Mouse (Mus musculus) urinary bladder, adult 18-20 months (tissue): ENCODE results near the gene Nr1h4.
"Not testable (repeated sequence)": the region's sequence is repeated elsewhere in the genome, so short reads cannot be mapped to it uniquely, and the experiment has no call there.

Experiments used
- DNase-seq, 2 experiments: peaks; one replicate each; pipeline ENCODE4 v3.0.0; 2022; ENCODE audit warnings: low spot score in 2 of 2, mixed read lengths in 2 of 2

Gene Nr1h4

DNA sequence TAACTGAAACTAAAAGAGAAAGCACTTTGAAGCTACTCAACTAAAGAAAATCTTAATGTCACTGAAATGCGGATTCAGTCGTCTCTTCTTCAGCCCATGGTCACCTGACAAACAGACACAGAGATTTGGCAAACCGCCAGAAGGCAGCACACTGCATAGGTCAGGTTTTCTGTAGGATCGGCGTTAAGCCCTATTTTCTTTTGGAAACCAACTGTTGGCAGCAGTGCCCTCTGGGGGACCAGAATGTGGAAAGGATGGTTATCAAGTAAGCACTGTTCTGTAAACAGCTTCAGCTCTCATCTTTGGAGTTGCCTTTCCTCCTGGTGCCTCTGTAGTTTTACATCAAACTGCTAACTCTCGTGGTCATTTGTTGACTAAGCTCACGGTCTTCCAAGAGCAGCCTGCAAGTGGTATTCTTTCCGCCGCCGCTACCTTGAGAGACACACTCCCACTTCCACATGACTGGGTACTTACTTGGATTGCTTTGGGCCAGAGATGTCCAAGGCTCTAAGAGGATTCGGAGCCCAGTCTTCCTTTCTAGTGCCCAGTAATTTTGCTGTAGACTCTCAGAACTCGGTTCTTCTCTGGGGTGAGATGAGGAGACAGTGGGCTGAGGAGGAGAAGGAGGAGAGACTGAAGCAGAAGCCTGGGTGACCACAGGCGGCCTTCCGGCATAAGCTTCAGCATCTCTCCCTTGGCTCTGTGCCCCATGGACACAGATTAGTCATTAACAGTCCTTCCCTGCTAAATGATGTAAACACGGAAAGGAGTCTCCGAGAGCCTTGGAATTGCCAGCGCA lies at the start of gene Nr1h4:
Gene Nr1h4 (minus strand): TSS at position 657 of the 799 bp plus-strand sequence.
- peak in 1 of 2 experiments; percentile 29 for DNase-seq

DNA sequence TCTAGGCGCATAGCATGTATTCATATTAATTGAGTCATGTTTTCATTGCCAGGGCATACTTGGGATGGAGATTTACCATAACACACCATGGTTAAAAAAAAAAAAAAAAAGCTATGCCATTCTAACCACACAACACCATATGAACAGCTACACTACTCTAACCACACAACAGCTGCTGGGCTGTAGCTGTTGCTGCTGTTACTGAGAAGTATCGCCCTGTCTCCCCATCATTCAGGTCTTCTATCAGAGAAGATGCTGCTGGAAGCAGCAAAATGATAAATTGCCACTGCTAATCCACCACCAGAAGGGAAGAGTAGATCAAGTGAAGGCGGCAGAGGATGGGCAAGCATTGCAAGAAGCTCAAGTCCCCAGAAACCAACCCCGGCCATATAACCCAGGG lies 45.4 kb upstream of the Nr1h4 start:
- DNase-seq = no peak

DNA sequence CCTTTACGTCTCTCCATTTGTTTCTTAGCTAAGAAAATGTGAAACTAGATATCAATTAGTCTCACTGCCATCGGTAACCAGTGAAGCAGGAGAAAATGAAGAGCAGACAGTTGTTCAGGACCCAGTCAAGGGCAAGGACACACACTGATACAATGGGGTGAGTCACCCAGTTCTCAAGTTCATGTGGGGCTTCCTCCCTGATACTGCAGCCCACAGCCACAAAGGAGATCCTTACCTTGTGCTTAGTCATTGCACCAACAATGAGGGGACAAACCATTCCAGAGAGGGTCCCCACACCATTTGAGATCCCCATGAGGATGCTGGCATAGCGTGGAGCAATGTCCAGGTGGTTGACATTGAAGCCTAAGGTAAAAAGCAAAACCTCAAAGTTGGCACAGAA lies 44.3 kb upstream of the Nr1h4 start:
- DNase-seq = no peak

DNA sequence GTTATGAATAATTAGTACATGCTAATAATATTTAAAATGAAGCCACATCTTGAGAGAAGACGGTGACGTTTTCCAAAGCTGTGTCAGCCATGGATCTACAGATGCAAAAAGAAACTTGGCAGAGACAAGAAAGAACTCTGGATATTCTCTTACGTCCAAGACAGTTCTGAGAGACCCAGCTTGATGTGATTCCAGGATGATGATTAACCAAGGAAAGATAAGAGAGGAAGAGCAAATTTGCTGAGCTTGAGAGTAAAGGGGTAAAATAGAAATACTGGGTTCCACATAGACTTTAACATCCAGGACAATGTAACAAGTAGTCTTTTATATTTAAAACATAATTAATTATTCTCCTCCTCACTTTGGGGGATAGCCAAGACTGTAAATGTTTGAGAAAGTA lies 40.0 kb upstream of the Nr1h4 start:
- no peak for DNase-seq

DNA sequence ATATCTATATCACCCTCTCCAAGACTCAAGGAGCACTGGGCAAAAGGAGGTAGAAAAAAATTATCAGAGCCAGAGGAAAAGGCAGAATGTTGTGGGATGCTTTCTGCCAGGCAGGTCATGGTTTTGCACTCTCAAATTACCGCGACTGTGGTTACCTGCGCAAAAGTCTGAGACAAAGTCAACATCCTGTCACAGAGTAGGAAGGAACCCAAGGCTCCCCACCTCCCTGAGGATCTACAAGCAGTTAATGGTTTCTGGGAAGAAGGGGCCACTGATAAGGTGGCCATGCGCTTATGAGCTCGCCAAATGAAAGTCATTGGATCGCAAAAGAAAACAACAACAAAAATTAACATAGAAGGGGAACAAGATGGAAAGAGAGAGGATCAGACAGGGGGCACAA lies 39.6 kb upstream of the Nr1h4 start:
- no peak for DNase-seq

DNA sequence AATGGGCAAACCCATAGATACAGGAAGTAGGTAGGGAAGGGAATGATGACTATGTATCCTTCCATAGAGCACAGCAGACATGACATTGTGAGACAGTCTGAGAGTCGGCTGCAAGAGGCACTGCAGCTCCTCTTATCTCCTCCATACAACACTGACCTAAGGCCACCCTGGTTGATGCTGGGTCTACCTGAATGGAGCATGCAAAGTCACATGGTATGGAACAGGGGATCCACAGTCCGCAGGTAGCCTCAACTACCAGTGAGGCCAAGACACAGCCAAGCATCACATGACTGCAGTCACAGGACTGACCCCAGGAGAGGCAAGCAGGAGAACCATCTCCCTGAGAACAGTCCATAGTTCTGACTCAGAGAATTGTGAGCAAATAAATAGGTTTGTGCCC lies 34.0 kb upstream of the Nr1h4 start:
- no peak for DNase-seq

DNA sequence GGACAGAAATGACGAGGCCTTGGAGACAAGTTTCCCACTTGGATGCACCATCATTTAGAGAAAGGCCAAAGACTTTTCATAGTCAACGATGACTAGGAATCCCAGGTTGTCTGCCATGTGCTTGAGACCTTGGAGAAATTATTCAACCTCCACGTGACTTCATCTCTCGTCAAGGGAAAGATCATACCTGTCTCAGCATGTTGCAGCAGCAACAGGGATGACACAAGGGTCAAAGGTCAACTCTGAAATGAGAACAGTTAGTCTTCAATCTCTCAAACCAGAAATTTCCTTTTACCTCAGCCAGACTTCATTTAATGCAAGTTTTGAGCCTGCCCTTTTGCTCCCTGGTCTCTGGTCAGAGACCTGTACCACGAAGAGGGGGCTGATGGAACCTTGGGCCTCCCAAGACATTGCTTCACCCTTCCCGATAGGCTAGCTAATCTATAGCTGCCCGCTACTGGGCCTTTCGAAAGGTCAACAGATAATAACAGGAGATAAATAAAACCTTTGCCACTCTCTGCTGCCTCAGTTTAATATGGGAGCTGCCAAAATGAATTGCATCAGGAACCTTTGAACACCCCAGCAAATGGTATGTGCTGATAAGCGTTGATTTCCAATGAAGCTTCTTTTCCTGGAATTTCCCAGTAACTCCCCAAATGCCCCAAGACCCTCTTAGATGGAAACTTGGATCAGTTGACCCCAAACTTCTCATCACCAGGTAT lies 32.1 kb upstream of the Nr1h4 start:
- no peak for DNase-seq

DNA sequence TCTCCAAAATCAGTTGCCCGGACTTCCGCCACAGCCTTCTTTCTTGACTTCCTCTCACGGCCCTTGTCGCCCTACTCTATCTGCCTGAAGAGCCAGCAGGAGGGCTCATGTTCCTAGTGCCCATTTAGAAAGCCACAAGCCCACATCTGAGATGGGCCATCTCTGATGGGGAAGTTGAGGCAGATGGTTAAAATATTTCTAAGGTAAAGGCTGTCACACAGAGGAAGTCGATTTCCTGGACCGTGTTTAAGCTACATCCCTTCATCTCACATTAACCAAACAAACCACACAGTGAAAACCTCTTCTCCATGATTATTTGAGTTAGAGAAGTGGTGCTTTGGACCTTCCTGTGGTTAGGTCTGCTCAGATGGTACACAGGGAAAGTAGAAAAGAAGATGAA lies 28.7 kb upstream of the Nr1h4 start:
- no peak for DNase-seq

DNA sequence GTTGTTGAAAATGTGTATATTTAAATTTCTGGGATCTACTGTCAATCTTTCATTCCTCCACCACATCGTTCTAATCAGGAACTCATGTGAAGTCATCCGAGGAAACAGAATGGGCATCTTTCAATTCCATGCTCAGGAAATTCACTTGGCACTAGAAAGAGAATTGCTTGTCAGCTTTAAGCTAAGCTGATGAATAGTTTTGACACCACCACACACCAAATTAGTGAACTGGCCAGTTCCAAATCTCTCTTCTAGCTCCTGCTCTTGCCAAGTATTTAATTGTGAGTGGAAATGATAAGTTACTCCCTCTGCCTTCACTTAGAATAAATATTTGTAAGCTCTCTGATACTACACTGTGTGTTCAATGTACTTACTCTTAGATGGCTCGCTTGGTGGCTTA lies 26.0 kb upstream of the Nr1h4 start:
- DNase-seq = no peak

DNA sequence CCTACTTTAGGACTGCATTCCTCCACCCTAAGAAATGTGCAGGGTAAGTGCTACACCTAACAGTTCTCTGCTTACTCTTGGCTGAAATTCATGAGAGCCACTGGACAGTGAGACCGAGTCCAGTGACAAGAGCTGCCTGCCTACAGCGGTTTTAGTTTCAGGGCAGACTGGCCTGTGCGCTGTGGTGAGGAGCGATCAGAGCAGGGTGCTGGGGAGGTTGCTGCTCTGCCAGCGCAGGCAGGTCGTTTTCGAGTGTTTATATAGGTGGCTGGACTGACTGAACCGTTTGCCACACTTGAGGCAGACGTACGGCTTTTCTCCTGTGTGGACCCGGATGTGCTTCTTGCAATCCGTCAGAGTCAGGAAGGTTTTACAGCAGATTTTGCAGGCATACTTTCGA lies 21.5 kb upstream of the Nr1h4 start:
- not testable (repeated sequence) for DNase-seq

DNA sequence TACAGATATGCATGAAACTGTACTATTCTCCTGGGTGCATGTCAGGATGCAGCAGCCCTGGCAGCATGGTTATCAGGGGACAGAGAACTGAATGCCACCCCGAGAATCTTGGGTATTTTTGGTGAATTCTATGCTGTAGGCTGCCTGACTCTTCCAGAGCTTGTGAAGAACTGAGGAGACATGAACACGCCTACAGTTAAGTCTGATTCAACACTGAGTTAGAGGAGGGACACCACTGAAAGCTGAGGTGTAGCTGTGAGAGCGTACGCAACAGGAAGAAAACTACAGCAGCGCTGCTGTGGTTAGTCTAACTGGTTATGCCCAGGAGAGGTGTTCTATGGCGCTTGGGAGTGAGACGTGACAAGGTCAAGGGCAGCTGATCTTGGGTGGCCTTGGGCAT lies 20.5 kb upstream of the Nr1h4 start:
- not testable (repeated sequence) for DNase-seq

DNA sequence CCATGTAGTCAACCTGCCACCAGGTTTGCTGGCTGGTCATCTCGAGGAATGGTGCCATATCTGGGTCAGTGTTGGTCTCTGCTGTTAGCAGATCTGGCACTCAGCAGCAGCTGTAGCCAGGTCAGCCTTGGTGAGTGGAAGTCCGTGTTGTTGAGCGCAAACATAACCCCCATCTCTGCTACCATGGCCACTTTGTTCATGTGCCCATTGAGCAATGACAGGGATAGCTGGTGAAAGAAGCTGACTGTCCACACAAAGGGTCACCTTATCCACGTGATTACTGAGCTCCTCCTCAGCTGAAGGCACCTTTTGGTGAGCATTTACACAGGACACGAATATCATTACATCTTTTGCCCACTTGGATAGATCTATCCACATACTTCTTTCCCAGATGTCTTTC lies 19.6 kb upstream of the Nr1h4 start:
- DNase-seq = no peak

DNA sequence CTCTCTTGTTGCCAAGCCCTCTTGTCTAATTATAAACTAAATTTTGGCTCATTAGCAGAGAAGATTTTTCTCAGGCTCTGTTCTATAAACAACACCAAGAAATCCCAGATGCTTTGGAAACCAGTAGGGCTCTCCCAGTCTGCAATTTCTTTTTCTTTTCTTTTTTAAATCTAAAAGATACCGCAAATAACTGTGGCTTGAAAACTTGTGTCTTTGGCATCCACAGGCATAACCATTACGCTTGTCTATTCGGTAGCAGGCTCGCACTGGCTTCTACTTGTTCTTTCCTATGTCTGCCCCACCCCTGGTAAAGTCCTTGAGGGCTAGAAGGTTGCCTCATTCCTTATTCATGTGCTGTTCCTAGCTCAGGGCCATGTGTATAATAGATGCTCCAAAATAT lies 18.3 kb upstream of the Nr1h4 start:
- DNase-seq = no peak

DNA sequence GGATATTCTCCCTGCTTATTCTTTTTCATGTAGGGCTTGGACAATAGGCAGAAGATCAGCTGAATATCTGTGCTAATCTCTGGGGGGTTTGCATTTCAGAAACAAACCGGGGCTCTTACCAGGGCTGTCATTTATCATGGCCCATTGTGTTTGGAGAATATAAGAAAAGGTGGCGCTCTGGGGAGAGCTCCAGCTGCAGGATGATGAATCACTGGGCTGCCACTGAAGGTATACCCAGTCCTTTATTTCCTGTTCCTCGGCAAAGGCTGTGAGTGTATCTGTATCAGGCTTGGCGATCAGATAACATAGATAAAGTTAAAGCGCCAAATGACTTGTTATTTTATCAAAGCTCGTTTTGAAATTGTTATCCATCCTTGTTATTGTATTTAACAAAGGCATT lies 14.6 kb upstream of the Nr1h4 start:
- peak in 1 of 2 experiments; percentile 5 for DNase-seq

DNA sequence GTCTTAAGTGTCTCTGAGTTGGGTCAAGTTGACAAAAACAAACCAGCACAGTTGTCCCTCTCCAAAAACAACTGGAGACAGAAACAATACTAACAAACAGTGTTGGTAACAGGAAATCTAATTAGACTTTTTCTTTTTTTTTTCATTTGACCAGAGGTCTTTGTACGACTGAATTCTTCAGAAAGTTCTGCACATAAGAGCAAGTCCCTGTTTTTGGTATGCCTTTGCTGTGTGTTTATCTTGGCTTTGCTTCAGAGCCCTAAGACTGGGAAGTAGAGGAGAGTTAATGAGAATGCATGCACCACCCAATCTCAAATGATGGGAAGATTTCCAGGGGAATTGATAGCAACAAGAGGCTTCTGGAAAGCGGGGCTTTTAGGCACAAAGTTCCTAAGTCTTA lies 13.6 kb upstream of the Nr1h4 start:
- DNase-seq = no peak

DNA sequence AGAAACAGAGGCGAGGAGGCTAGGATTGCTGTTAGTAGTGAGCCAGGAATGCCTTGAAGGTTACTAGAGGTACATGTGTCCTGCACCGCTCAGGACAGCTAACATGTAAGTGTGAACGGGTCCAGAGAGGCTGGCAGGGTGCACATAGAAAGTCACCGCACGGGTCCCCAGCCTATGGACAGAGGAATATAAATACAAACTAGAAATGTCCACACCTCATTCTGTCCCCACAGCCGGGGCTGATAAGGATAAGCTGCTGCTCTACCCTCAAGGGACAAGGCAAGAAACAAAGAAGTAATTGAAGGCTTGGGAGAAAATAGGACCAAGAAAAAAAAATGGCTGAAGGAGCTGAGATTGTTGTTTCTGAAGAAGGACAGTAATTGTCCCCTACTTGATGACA lies 10.5 kb upstream of the Nr1h4 start:
- no peak for DNase-seq

DNA sequence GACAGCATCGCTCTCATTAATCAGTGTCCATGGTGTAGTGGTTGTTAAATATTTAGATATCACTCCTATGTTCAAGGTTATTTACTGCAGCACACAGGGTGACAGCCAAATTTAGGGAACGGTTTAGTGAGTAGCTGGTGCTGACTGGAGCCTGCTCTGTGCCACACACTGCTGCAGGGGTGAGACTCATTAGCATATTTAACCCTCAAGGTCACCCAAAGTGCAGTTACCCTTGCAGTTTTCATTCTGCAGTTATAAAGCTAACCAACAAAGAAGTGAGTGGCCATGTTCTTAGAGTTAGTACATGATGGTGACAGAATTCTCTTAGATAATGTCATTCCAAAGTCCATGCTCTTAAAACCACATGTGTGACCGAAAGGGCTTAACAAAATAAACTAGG lies 8.9 kb upstream of the Nr1h4 start:
- no peak for DNase-seq

DNA sequence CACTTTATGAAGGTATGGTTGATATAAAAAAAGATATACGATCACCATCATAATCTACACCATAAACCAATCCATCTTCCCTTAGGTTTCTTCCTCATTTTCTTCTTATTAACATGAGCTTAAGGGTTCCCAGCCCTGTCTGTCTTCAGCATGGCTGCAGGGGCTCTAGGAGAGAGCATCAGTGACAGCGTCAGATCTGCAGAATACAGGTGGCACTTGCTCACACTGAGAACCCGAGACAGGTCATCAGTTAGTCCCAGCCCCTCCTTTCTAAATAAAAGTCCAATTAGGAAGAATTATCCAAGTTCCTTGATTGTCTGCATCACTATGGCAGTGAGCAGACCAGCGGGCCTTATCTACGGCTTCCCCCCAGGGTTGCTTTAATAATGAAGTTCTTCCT lies 934 bp downstream of the Nr1h4 start:
- DNase-seq = no peak

DNA sequence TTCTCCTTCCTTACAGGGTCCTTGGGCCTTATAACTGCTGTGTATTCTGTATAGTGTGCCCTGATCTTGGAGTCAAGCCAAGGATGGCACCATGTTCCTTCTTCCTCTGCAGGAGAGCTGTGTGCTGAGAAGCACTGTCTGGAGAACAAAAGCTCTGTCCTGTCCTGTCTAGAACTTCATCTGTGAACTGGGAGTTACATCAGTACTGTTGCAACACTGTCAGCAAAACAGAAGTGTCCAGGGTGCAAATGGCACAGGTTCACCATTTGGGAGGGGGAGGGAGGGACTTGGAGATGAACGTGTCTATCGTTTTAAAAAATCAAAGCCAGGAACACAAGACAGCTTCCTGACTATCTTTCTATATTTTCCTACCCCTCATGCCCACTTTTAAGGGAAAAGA lies 1.4 kb downstream of the Nr1h4 start:
- no peak for DNase-seq

DNA sequence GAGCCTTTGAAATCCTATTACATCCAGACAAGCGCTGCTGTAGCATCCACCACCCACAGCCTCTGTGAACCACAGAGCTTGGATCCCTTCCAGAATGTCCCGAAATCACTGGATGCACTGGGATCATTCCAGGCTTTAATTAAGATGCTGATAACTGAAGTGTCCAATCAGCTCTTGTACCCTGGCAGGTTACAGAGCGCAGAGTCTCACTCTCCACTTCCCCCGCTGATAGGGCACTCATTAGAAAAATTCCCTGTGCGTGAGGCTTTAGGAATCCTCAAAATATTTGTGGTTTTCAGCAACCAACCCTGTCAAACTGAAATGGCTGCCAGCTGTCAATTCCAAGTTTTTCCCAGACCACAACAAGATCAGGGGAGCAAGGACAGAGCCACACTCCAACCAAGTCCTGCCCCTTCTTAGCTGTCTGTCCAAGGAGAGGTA lies 2.2 kb downstream of the Nr1h4 start:
- DNase-seq = no peak

DNA sequence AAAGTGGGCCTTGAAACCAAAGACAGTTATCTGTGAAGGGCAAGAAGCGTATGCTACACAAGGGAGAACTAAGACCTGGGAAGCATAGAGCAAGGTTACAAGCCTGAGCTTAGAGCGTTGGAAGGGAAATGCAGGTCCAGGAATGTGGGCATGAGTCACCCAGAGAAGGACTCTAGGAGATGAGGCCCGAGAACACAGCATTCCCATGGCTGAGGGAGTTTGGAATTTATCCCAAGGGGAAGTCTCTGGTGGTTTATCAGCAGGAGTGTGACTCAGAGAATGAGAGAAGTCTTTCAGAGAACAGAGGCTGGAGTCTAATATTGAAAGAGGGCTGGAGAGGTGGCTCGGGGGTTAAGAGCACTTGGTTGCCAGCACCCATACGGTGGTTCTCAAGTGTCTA lies 6.3 kb downstream of the Nr1h4 start:
- peak in 1 of 2 experiments; percentile 33 for DNase-seq

DNA sequence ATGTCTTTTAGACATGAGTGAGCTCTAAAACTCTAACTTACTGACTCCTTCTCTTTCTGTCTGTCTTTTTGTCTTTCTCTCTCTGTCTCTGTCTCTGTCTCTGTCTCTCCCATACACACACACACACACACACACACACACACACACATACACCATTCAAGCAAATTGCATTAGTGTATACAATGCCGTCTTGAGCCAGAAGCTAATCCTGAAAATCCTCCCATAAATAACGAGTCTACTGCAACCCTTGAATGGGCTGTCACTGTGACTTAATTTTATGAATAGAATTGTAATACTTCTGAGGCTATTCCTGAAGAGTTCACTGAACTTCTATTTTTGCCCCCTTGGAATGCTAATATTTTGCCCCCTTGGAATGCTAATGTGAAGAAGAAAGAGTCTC lies 7.6 kb downstream of the Nr1h4 start:
- no peak for DNase-seq

DNA sequence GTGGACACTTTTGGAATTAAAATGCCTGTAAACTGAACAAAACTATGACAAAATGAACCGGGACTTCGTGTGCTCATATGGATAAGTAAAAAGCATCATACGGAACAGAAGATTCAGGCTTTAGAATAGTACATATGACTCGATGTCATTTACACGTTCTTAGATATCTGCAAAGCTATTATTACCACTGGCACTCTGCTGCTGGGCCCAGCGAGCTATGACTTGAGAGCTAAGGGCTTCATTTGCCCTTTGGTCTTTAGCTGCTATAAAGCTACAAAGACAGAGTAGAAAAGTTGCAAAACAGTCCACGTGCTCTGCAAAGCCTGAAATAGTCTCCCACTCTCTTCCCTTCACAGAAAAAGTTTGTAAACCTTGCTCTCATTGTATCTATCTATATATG lies 10.9 kb downstream of the Nr1h4 start:
- no peak for DNase-seq
